Mouse (Mus musculus): ENCODE data around the gene Sult1a1. TPM values are rescaled to one million over a fixed set of nuclear protein-coding genes. Genes with fewer than 3 reads are reported as not detected.
A peak's percentile ranks its signal among the peaks of the same experiment; 100 is the strongest.

The Sult1a1 gene
- polyA plus RNA-seq, 1 experiment from 2014 or later = 18.5 TPM

DNA sequence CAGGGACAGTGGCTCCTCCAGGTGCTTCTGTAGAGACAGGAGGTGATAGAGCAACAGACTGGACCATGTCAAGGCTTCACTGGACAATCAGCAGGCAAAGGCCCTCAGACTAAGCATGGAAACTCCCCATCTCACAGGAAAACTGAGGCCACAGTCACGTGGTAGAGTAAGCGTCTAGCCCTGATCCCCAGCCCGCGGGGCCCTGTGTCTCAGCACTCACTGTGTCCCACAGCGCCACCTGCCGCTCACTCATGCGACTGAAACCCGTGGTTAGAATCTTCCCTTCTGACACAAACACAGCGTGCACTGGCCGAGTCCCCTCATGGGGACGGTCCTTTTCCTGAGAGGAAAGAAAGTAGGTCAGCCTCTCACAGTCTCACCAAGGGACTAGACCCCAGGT lies 24.8 kb upstream of the Sult1a1 start:
- peak overlapping the region; percentile 61 for H3K4me2 ChIP-seq (ENCODE audit: low read depth, low read length)
- H3K27me3 ChIP-seq (ENCODE audit: control insufficient read depth, insufficient read depth, low read length) = peaks cover 25% of the 10 kb centered on the region
- peak; percentile 39 for ATAC-seq (replicated peaks; ENCODE audit: extremely low read depth, insufficient read depth, low FRiP score)
- H3K27ac ChIP-seq (ENCODE audit: low read length) = no peak overlapping the region
- H3K4me3 ChIP-seq (ENCODE audit: low read length) = peak overlapping the region; percentile 34
- no peaks in the 10 kb centered on the region for H3K36me3 ChIP-seq (ENCODE audit: control insufficient read depth, insufficient read depth)
- no peaks in the 10 kb centered on the region for H3K9me3 ChIP-seq (replicated peaks; ENCODE audit: control insufficient read depth, low read length)
- H3K9ac ChIP-seq (ENCODE audit: low read length) = peak overlapping the region; percentile 60
- WGBS = 0% methylated on average over 11 of the region's 11 CpGs
- peaks cover 27% of the 10 kb centered on the region for H3K4me1 ChIP-seq (ENCODE audit: control insufficient read depth, insufficient read depth, low read length)

DNA sequence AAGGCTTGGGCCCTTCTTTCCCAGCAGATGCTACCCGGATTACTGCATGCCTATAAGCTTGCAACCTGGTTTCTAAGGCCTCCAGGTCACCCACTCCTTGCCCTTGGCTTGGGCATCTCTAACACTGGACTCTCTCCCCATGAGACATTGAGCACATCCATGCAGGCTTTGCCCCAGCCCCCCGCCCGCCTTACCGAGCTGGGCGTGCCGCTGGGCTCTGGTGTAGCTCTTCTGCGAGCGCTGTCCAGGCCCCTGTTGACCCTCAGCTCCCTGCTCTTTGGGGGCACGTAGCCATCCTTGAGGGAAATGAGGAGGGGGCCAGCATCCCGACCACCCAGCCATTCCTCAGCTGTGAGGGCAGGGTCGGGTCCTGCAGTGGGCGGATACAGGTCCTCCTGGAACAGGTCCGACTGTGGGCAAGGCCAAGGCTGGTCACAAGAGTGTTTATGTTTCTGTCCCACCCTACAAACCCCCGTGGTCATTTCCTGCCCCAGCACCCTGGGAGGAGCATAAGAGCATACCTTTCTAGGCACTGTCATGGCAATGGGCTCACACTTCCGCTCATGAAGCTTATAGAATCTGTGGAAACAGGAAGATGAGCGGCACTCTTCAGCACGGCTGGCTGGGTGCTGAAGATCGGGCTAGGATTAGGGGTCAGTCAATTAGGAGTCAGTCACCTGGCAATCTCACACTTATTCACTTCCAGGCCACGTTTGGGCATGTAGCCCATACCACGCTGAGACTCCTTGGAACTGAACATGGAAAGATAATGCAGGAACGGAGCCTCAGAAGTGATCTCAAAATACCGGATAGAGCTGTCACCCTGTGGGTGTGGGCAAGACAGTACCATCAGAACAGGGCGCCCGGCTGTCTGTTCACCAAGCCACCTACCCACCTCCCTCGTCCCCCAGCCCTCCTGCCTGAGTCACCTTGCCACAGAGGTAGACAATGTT lies 24.1 kb upstream of the Sult1a1 start:
- Histone ChIP-seq H3K27me3 (ENCODE audit: control insufficient read depth, insufficient read depth, low read length) (peaks cover 22% of the 10 kb centered on the region), H3K4me2 (ENCODE audit: low read depth, low read length) (no peak overlapping the region), H3K27ac (ENCODE audit: low read length) (no peak overlapping the region), H3K4me1 (ENCODE audit: control insufficient read depth, insufficient read depth, low read length) (peaks cover 27% of the 10 kb centered on the region), H3K4me3 (ENCODE audit: low read length) (no peak overlapping the region), H3K36me3 (ENCODE audit: control insufficient read depth, insufficient read depth) (no peaks in the 10 kb centered on the region), H3K9ac (ENCODE audit: low read length) (no peak overlapping the region; the same call in 1 of the 2 replicates), H3K9me3 (replicated peaks; ENCODE audit: control insufficient read depth, low read length) (no peaks in the 10 kb centered on the region)
- WGBS = 77% methylated on average over 25 of the region's 25 CpGs
- ATAC-seq (replicated peaks; ENCODE audit: extremely low read depth, insufficient read depth, low FRiP score) = no peak

DNA sequence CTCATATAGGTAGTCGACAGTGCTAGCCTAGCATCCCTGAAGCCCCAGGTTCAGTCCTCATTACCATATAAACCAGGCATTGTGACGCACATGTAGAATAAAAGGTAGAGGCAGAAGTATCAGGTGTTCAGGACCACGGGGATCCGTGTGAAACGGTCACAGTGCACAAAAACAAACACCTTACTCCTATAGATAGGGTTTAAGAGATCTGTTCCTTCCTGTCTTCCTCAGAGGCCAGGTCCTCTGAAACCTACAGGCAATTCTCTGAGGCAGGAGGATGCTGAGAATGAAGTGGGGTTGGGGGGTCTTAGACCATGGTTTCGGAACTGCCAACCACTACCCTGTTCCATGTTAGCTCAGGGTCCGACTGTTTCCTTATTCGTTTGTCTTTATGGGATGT lies 21.6 kb upstream of the Sult1a1 start:
- Histone ChIP-seq H3K36me3 (ENCODE audit: control insufficient read depth, insufficient read depth) (no peaks in the 10 kb centered on the region), H3K4me2 (ENCODE audit: low read depth, low read length) (no peak overlapping the region), H3K4me1 (ENCODE audit: control insufficient read depth, insufficient read depth, low read length) (peaks cover 29% of the 10 kb centered on the region), H3K27ac (ENCODE audit: low read length) (no peak overlapping the region), H3K9me3 (replicated peaks; ENCODE audit: control insufficient read depth, low read length) (no peaks in the 10 kb centered on the region), H3K4me3 (ENCODE audit: low read length) (no peak overlapping the region), H3K9ac (ENCODE audit: low read length) (no peak overlapping the region), H3K27me3 (ENCODE audit: control insufficient read depth, insufficient read depth, low read length) (peaks cover 1% of the 10 kb centered on the region; the same call in 1 of the 2 replicates)
- ATAC-seq (replicated peaks; ENCODE audit: extremely low read depth, insufficient read depth, low FRiP score) = no peak
- 89% methylated on average over 8 of the region's 8 CpGs for WGBS

DNA sequence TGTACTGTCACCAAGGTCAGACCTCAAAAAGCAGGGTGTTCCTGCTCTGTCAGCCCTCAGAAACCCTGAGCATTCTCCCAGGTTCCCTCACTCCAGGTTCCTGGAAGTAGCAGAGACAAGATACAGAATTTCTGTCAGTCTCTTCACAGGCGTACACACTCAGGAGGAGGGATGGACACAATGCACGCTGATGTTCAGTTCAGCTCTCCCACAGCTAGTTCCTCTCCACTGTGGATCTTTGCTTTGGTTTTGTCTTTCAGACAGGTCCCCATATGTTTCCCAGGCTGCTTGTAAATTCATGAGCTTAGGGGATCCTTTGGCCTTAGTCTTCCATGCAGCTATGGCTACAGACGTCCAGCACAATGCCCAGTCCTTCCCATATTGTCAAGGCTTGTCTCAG lies 20.7 kb upstream of the Sult1a1 start:
- no peaks in the 10 kb centered on the region for H3K27me3 ChIP-seq (ENCODE audit: control insufficient read depth, insufficient read depth, low read length)
- peaks cover 29% of the 10 kb centered on the region for H3K4me1 ChIP-seq (ENCODE audit: control insufficient read depth, insufficient read depth, low read length)
- 72% methylated on average over 3 of the region's 3 CpGs for WGBS
- no peak overlapping the region for H3K27ac ChIP-seq (ENCODE audit: low read length)
- H3K36me3 ChIP-seq (ENCODE audit: control insufficient read depth, insufficient read depth) = peaks cover 6% of the 10 kb centered on the region
- H3K9ac ChIP-seq (ENCODE audit: low read length) = no peak overlapping the region; the same call in 1 of the 2 replicates
- peak overlapping the region; percentile 89 for H3K4me2 ChIP-seq (ENCODE audit: low read depth, low read length)
- no peaks in the 10 kb centered on the region for H3K9me3 ChIP-seq (replicated peaks; ENCODE audit: control insufficient read depth, low read length)
- ATAC-seq (replicated peaks; ENCODE audit: extremely low read depth, insufficient read depth, low FRiP score) = no peak
- H3K4me3 ChIP-seq (ENCODE audit: low read length) = peak overlapping the region; percentile 86

DNA sequence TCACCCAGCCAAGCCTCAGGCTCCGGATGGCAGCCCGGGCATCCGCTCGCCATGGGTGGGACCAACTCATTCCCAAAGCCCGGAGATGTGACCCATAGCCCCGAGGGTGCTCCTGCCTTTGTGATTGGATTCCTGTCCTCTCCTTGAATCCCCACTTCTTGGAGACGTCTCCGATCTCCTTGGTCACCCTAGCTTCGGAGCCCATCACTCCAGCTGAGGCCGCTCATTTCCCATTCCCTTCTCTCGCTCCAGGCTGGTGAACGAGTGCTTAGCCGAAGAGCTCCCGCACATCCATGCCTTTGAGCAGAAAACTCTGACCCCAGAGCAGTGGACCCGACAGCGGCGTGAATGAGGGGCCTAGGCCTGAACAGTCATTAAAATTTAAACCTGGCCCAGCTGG lies 20.1 kb upstream of the Sult1a1 start:
- Histone ChIP-seq H3K27me3 (ENCODE audit: control insufficient read depth, insufficient read depth, low read length) (no peaks in the 10 kb centered on the region), H3K4me3 (ENCODE audit: low read length) (peak overlapping the region; percentile 86), H3K9ac (ENCODE audit: low read length) (peak overlapping the region; percentile 82), H3K4me1 (ENCODE audit: control insufficient read depth, insufficient read depth, low read length) (peaks cover 27% of the 10 kb centered on the region), H3K27ac (ENCODE audit: low read length) (no peak overlapping the region), H3K9me3 (replicated peaks; ENCODE audit: control insufficient read depth, low read length) (no peaks in the 10 kb centered on the region), H3K4me2 (ENCODE audit: low read depth, low read length) (peak overlapping the region; percentile 89), H3K36me3 (ENCODE audit: control insufficient read depth, insufficient read depth) (peaks cover 9% of the 10 kb centered on the region)
- ATAC-seq (replicated peaks; ENCODE audit: extremely low read depth, insufficient read depth, low FRiP score) = no peak
- 6% methylated on average over 17 of the region's 17 CpGs for WGBS

DNA sequence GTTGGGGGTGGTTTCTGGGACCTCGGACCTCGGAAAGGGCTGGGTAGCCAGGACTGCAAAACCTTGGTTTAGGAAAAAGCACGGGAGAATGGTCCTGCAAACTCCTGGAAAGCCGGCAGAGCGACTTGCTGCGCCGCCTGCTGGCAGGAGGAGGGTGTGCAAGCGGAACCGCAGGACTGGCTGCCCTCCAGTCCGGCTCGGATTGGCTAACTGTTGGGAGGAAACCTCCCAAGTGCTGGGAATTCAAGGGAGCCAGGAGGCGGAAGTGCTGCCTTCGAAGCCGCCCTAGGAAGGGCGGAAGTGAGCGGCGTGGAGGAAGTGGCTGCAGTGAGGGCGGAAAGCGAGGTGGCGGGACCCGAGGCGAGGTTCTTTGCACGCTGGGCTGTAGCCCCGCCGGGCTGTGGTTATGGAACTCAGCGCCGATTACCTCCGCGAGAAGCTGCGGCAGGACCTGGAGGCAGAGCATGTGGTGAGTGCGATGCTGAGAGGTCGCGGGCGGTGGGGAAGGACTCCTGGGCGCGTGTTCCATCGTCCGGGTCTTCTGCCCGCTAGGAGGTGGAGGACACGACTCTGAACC lies 19.5 kb upstream of the Sult1a1 start, which contains the start of gene Slx1b:
Slx1b (minus strand) TSS at position 154 of the 577 bp plus-strand sequence.
- no peaks in the 10 kb centered on the region for H3K27me3 ChIP-seq (ENCODE audit: control insufficient read depth, insufficient read depth, low read length)
- peak within 1 kb of the TSS; percentile 86 for H3K4me3 ChIP-seq (ENCODE audit: low read length)
- H3K36me3 ChIP-seq (ENCODE audit: control insufficient read depth, insufficient read depth) = peaks cover 15% of the 10 kb centered on the region
- H3K4me2 ChIP-seq (ENCODE audit: low read depth, low read length) = peak within 1 kb of the TSS; percentile 89
- under 1% methylated on average over 40 of the region's 40 CpGs for WGBS
- H3K9me3 ChIP-seq (replicated peaks; ENCODE audit: control insufficient read depth, low read length) = no peaks in the 10 kb centered on the region
- H3K4me1 ChIP-seq (ENCODE audit: control insufficient read depth, insufficient read depth, low read length) = peaks cover 24% of the 10 kb centered on the region
- peak within 1 kb of the TSS; percentile 97 for H3K27ac ChIP-seq (ENCODE audit: low read length)
- ATAC-seq (replicated peaks; ENCODE audit: extremely low read depth, insufficient read depth, low FRiP score) = peak; percentile 95
- H3K9ac ChIP-seq (ENCODE audit: low read length) = peak within 1 kb of the TSS; percentile 96

DNA sequence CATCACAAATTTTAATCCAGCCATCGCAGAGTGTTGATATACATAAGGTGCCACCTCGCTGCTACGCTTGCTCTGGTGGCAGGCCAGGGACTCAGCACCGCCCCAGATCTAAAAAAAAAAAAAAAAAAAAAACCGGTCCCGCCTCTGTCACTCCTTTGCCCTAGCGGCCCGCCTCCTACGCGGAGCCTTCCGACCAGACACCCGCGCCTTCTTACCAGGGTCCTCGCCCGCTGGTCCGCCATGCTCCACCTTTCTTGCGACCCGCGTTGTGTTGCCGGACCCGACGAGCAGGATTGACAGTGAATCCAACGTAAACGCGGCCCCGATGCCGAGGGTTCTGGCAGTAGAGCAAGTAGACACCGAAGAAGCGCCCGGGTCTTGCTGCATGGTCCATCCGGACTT lies 19.0 kb upstream of the Sult1a1 start, which contains the start of gene Bola2:
Bola2 (plus strand) TSS at position 192 of the 402 bp plus-strand sequence.
- WGBS = under 1% methylated on average over 31 of the region's 31 CpGs
- Histone ChIP-seq H3K4me3 (ENCODE audit: low read length) (peak within 1 kb of the TSS; percentile 86), H3K9me3 (replicated peaks; ENCODE audit: control insufficient read depth, low read length) (no peaks in the 10 kb centered on the region), H3K27me3 (ENCODE audit: control insufficient read depth, insufficient read depth, low read length) (no peaks in the 10 kb centered on the region), H3K4me1 (ENCODE audit: control insufficient read depth, insufficient read depth, low read length) (peaks cover 24% of the 10 kb centered on the region), H3K36me3 (ENCODE audit: control insufficient read depth, insufficient read depth) (peaks cover 16% of the 10 kb centered on the region), H3K27ac (ENCODE audit: low read length) (peak within 1 kb of the TSS; percentile 97), H3K4me2 (ENCODE audit: low read depth, low read length) (peak within 1 kb of the TSS; percentile 89), H3K9ac (ENCODE audit: low read length) (peak within 1 kb of the TSS; percentile 96)
- ATAC-seq (replicated peaks; ENCODE audit: extremely low read depth, insufficient read depth, low FRiP score) = peak; percentile 74

DNA sequence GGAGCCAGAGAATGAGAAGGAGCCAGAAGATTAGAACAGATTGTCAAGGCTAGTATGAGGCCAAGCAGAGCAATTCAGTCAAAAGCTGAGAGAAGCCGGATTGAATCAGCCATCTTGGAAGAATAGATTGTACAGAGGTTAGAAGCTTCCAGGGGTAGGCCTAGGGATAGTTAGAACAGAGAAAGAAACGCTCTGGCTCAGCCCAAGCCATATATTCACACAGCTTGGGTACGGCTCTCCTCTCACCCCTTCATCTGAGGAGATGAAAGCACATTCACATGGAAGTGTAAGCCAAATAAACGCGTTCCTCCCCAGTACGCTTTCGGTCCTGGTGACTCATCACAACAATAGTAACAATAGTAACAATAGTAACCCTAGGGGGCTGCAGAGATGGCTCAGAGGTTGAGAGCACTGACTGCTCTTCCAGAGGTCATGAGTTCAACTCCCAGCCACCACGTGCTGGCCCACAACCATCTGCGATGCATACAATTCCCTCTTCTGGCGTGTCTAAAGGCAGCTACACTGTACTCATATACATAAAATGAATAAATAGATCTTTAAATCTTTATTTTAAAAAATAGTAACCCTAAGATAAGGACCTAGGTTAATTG lies 18.3 kb upstream of the Sult1a1 start:
- Histone ChIP-seq H3K4me1 (ENCODE audit: control insufficient read depth, insufficient read depth, low read length) (peaks cover 24% of the 10 kb centered on the region), H3K27me3 (ENCODE audit: control insufficient read depth, insufficient read depth, low read length) (no peaks in the 10 kb centered on the region), H3K36me3 (ENCODE audit: control insufficient read depth, insufficient read depth) (peaks cover 16% of the 10 kb centered on the region), H3K27ac (ENCODE audit: low read length) (no peak overlapping the region), H3K9ac (ENCODE audit: low read length) (peak overlapping the region; percentile 96), H3K4me3 (ENCODE audit: low read length) (peak overlapping the region; percentile 86), H3K4me2 (ENCODE audit: low read depth, low read length) (peak overlapping the region; percentile 89), H3K9me3 (replicated peaks; ENCODE audit: control insufficient read depth, low read length) (no peaks in the 10 kb centered on the region)
- ATAC-seq (replicated peaks; ENCODE audit: extremely low read depth, insufficient read depth, low FRiP score) = no peak
- 50% methylated on average over 10 of the region's 10 CpGs for WGBS

All from heart, embryonic 16.5 days (tissue).